In the genomic region with DNA sequence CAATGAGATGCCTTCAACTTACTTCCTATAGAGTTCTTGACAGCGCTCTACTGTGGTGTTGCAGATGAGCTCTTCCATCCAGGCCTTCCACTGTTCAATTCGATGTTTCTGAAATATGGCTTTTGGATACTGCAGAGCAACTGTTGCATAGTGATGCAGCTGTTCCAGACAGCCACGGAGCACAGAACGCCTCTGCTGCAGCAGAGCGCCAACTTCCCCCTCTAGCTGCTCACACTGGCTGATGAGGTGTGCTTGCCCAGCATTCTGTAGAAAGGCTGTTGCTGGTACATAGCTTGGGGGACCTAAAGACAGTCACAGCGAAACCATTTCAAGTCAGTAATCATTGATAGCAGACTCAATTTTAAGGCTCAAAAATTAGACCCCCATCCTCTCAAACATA, we compare ENCODE assay signal across 10 mouse cellular contexts.
"Had no signal": no experiment of that assay in that cellular context is flagged by ENCODE, and none has a peak within 500 bp of the region (broad histone marks: within the 10 kb centered on the region; RNA-seq: fewer than 3 reads in every experiment).

No protein-coding gene starts in this region.

- ATAC-seq: lung, postnatal 0 days; midbrain, embryonic 13.5 days had no signal

- DNase-seq: kidney, adult 11 months; kidney, adult 9 months; kidney, postnatal 4 days; lung, adult 2 months; lung, postnatal 36 days; spleen, adult 18-20 months; thymus, adult 2 months; thymus, postnatal 25 days had no signal
